Mouse (Mus musculus): ENCODE measurements around the gene Gna13. TPM values are rescaled to one million over a fixed set of nuclear protein-coding genes. Genes with fewer than 3 reads are reported as not detected.

Gna13 gene
- polyA plus RNA-seq, 1 experiment = 41.3 TPM

- TF ChIP-seq CTCF (IDR thresholded peaks at IDR 0.05; ENCODE audit: borderline replicate concordance, insufficient read depth, low read length) = peak; percentile 40; the same call in 1 of the 2 replicates
- no peak for TF ChIP-seq POLR2A (IDR thresholded peaks at IDR 0.05; ENCODE audit: low read depth, low read length)
- no peak overlapping the region for H3K27ac ChIP-seq (ENCODE audit: insufficient read depth, low read length)
- 0 out of 2 replicates have a peak, but pooled peaks cover 4% of the 10 kb centered on the region for H3K4me1 ChIP-seq (ENCODE audit: control insufficient read depth, insufficient read depth, low read length)
- no peak overlapping the region for H3K4me3 ChIP-seq (ENCODE audit: insufficient read depth, low read length)
These were observed 18.5 kb upstream of the Gna13 start for GRCm38 (mm10) chr11:109343991-109344599.

DNA sequence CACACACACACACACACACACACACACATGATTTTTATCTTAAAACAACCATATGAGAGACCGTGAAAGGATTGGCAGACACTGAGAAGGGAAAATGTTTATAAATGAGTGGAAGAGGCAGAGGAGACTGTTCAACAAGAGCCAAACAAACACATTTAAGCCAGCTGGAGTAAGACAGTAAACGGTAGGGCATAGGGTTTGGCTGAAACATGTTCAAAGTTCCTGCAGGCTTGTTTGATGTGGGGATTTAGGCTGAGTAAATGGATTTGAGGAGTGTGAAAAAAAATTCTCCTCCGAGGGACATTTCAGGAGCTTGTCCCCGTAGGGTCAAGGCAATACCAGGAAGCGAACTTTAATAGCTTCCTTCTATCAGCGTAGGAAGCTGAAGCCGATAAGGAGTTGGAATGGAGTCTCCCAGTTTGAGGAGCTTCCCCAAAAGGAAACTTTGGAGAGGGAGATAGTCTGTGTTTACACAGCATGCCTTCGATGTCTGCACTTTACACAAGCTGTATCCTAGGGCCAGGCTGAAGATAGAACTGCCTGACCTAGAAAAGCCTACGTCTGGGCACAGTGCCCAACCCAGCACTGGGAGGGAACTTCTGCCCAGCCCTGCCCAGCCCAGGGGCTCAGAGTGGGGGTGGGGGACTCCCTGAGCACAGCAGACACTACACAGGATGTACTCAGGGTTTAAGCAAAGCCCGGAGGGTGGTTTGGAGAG is 15.2 kb upstream of the Gna13 start:
- 0 out of 2 replicates have a peak, but pooled peaks cover 4% of the 10 kb centered on the region for H3K4me1 ChIP-seq (ENCODE audit: control insufficient read depth, insufficient read depth, low read length)
- TF ChIP-seq CTCF (IDR thresholded peaks at IDR 0.05; ENCODE audit: borderline replicate concordance, insufficient read depth, low read length) (no peak), POLR2A (IDR thresholded peaks at IDR 0.05; ENCODE audit: low read depth, low read length) (no peak)
- H3K4me3 ChIP-seq (ENCODE audit: insufficient read depth, low read length) = no peak overlapping the region
- H3K27ac ChIP-seq (ENCODE audit: insufficient read depth, low read length) = no peak overlapping the region

DNA sequence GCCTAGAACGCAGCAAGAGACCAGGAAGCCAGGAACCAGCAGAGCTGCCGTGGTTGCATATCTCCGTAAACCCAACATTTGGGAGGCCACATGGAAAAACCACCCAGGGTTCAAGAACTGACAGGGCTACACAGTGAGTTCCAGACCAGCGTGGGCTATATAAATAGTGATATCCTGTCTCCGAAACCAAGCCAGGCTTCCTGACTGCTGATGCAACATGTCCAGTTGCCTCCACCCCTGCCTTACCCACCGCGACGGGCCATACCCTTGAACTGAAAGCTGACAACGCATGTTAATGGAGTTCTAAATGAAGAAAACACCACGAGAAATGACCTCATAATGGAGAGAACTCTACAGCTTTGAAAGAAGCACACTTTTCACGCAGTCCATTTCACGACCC is 14.2 kb upstream of the Gna13 start:
- Histone ChIP-seq H3K27ac (ENCODE audit: insufficient read depth, low read length) (no peak overlapping the region), H3K4me3 (ENCODE audit: insufficient read depth, low read length) (no peak overlapping the region), H3K4me1 (ENCODE audit: control insufficient read depth, insufficient read depth, low read length) (0 out of 2 replicates have a peak, but pooled peaks cover 4% of the 10 kb centered on the region)
- TF ChIP-seq CTCF (IDR thresholded peaks at IDR 0.05; ENCODE audit: borderline replicate concordance, insufficient read depth, low read length) (no peak), POLR2A (IDR thresholded peaks at IDR 0.05; ENCODE audit: low read depth, low read length) (no peak)

DNA sequence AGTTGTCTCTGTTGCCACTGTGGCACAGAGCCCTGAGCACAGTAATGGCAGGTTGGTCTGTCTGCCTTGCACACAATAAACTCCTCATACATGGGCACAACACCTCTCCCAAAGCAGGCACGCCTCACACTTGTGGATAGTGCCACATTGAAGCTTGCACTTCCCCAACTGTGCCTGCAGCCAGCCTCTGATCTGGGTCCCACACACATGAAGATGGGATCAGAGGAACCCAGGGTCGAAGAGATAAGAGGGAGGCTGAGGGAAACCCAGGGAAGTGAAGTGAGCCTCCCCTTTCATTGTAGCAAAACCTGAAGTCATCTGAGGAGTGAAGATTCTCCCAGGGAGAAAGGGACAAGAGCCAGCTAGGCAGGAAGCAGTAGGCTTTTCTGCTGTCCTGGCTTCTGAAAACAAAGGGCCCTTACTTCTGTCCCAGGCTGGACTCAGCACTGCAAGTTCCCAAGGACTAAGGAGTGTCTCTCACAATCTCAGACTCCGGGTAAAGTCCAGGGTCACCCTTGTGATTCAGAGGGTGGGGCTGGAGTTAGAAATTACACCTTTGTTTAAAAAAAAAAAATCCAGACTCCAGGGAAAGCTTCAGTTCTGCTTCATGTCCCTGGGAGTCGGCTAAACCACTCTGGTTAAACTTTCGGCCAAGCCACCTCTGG is 12.8 kb upstream of the Gna13 start:
- Histone ChIP-seq H3K4me3 (ENCODE audit: insufficient read depth, low read length) (no peak overlapping the region), H3K27ac (ENCODE audit: insufficient read depth, low read length) (no peak overlapping the region), H3K4me1 (ENCODE audit: control insufficient read depth, insufficient read depth, low read length) (0 out of 2 replicates have a peak, but pooled peaks cover 1% of the 10 kb centered on the region)
- TF ChIP-seq POLR2A (IDR thresholded peaks at IDR 0.05; ENCODE audit: low read depth, low read length) = no peak
- TF ChIP-seq CTCF (IDR thresholded peaks at IDR 0.05; ENCODE audit: borderline replicate concordance, insufficient read depth, low read length) = no peak

DNA sequence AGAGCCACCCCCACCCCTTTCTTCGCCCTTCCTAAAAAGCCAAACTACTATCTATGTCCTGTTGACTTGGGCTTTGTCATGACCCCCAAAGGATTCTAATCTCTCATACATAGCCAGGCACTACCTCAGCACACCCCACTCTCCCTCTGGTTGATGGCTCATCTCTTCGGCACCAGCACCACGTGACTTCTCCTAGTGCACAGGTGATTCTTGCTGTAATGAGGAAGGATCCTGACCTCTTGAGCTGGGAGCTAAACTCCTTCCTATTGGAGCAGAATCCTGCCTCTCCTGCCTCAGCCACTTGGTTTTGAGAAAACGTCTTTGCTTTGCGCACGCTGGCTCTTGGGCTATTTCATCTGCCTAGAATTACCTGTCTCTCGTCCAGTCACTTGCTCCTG is 12.3 kb upstream of the Gna13 start:
- no peaks in the 10 kb centered on the region for H3K4me1 ChIP-seq (ENCODE audit: control insufficient read depth, insufficient read depth, low read length)
- TF ChIP-seq CTCF (IDR thresholded peaks at IDR 0.05; ENCODE audit: borderline replicate concordance, insufficient read depth, low read length) (no peak), POLR2A (IDR thresholded peaks at IDR 0.05; ENCODE audit: low read depth, low read length) (no peak)
- no peak overlapping the region for H3K27ac ChIP-seq (ENCODE audit: insufficient read depth, low read length)
- no peak overlapping the region for H3K4me3 ChIP-seq (ENCODE audit: insufficient read depth, low read length)

GRCm38 (mm10) chr11:109351489-109351888 is 11.1 kb upstream of the Gna13 start:
- Histone ChIP-seq H3K4me1 (ENCODE audit: control insufficient read depth, insufficient read depth, low read length) (no peaks in the 10 kb centered on the region), H3K27ac (ENCODE audit: insufficient read depth, low read length) (no peak overlapping the region), H3K4me3 (ENCODE audit: insufficient read depth, low read length) (no peak overlapping the region)
- TF ChIP-seq POLR2A (IDR thresholded peaks at IDR 0.05; ENCODE audit: low read depth, low read length) (no peak), CTCF (IDR thresholded peaks at IDR 0.05; ENCODE audit: borderline replicate concordance, insufficient read depth, low read length) (no peak)

GRCm38 (mm10) chr11:109353391-109354235 is 9.0 kb upstream of the Gna13 start:
- H3K27ac ChIP-seq (ENCODE audit: insufficient read depth, low read length) = no peak overlapping the region
- TF ChIP-seq POLR2A (IDR thresholded peaks at IDR 0.05; ENCODE audit: low read depth, low read length) (no peak), CTCF (IDR thresholded peaks at IDR 0.05; ENCODE audit: borderline replicate concordance, insufficient read depth, low read length) (no peak)
- no peak overlapping the region for H3K4me3 ChIP-seq (ENCODE audit: insufficient read depth, low read length)
- H3K4me1 ChIP-seq (ENCODE audit: control insufficient read depth, insufficient read depth, low read length) = no peaks in the 10 kb centered on the region

- Histone ChIP-seq H3K4me3 (ENCODE audit: insufficient read depth, low read length) (no peak overlapping the region), H3K4me1 (ENCODE audit: control insufficient read depth, insufficient read depth, low read length) (no peaks in the 10 kb centered on the region), H3K27ac (ENCODE audit: insufficient read depth, low read length) (no peak overlapping the region)
- TF ChIP-seq POLR2A (IDR thresholded peaks at IDR 0.05; ENCODE audit: low read depth, low read length) (no peak), CTCF (IDR thresholded peaks at IDR 0.05; ENCODE audit: borderline replicate concordance, insufficient read depth, low read length) (no peak)
These were observed 8.4 kb upstream of the Gna13 start for GRCm38 (mm10) chr11:109354236-109354613.

GRCm38 (mm10) chr11:109355771-109356388 is 6.8 kb upstream of the Gna13 start:
- Histone ChIP-seq H3K27ac (ENCODE audit: insufficient read depth, low read length) (no peak overlapping the region), H3K4me1 (ENCODE audit: control insufficient read depth, insufficient read depth, low read length) (no peaks in the 10 kb centered on the region), H3K4me3 (ENCODE audit: insufficient read depth, low read length) (no peak overlapping the region)
- TF ChIP-seq POLR2A (IDR thresholded peaks at IDR 0.05; ENCODE audit: low read depth, low read length) (no peak), CTCF (IDR thresholded peaks at IDR 0.05; ENCODE audit: borderline replicate concordance, insufficient read depth, low read length) (no peak)
